Mouse (Mus musculus) left cerebral cortex, postnatal 14 days (tissue): ENCODE data around the gene Zbtb38. TPM values are rescaled to one million over a fixed set of nuclear protein-coding genes. Genes with fewer than 3 reads are reported as not detected.

Experiments
- DNase-seq, 2 experiments: peaks; one replicate each; pipeline ENCODE4 v3.0.0; 2021 to 2022; ENCODE audit warnings: low spot score in 2 of 2, mixed read lengths in 1 of 2
- intact Hi-C: fragments of 180-260 bp; cut with DNase I; formaldehyde crosslinking; loops from one replicate; pipeline ENCODE4 v1.15.1; 2025
- total RNA-seq, 2 experiments: library from RNA; stranded (reverse); gene quantifications; 2 replicates each; pipeline ENCODE4 v1.2.3; 2021

Gene Zbtb38
- total RNA-seq, 2 experiments from 2014 or later: 47.0 to 49.0 TPM

- intact Hi-C loops: no loop called here
- DNase-seq: no peak
These were observed 11.4 kb upstream of the Zbtb38 start for GRCm38 (mm10) chr9:96763847-96764631.

DNA sequence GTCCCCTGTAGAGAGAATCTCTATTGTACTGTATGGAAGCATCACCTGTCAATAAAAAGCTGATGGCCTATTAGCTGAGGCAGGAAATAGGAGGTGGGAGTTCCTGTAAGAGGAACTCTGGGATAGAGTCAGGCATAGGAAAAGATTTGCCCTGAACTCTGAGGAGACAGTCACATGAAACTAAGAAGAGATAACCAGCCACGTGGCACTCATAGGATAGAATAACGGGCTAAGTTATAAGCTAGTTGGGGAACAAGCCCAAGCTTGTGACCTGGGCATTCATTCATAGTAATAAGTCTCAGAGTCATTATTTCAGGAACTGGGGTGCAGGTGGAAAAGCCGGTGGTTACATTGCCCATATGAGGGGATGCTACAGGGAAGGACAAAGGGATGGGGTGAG, 10.4 kb upstream of the Zbtb38 start:
- DNase-seq: no peak
- intact Hi-C loops: no loop called here

DNA sequence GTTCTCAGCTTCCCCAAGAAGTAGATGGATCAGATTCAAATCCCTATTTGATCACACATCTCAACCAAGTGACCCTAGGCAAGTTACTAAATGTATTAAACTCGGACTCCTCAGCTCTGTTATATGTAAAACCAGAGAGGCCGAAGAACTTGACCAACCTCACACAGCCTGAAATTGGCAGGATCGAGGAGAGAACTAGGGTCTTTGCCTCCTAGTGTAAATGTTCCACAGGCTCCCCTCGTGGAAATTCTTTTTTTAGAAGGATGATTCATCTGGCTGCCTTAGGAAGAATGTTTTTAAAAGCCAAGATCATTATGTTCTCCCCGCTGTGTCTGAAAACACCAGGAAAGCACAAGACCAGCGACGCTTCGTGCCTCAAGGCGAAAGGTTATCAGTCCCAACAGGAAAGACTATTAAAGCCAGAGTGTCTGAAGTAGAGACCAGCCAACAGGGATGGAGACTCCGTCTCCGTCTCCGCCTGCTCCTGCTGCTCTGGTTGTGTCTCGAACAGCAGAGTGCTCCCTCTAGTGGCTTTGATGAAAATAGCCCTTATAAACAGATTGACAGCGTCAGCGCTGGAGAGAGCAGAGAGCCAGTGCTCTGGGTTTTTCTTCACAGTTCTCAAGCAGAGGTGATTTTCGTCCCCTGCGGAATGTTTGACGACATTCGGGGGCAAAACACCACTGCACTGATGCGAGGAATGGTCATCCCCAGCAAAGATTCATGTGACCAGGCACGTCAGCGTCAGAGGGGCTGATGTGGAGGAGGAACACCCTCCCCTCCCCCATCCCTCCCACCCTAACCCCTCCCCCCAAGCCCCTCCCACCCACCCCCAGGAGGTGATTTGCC, 6.3 kb upstream of the Zbtb38 start:
- DNase-seq: peak; percentile 76 to 89
- intact Hi-C loops: loop anchor here (2.0 to 5.0 kb wide), 2 partner anchors 26 to 82 kb away; no protein-coding TSS in a partner anchor

DNA sequence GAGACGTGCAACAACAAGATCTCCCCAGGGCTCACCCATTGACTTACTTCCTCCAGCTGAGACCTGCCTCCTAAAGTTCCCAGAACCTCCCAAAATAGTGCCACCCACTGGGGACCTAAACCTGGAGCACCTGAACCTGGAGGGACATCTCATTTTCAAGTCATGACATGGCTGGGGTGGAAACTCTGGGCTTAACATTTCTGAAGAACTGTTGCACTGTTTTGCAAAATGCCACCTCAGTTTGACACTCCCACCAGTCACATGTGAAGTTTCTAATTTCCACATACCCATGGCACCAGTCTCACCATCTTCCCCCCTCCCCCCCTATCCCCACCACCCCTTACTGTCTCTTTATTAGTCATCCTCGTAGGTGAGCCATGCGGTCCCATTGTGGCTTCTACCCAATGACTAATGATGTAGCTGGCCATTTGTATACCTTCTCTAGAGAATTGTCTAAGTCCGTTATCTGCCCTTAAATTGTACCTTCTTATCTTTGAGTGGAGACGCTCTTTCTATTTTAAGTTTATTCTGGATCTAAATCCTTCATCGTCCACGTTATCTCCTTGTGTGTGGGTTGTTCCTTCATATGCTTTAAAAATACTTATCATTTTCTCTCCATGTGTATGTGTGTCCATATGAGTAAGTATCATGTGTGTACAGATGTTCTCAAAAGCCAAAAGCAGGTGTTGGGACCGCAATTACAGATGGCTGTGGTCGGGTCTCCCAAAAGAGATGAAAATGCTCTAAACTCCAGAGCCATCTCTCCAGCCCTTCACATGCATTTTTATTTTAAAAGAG, 4.2 kb upstream of the Zbtb38 start:
- DNase-seq: no peak
- intact Hi-C loops: loop anchor here (5.0 kb wide), 1 partner anchor 80 kb away; no protein-coding TSS in a partner anchor

- no peak for DNase-seq
- intact Hi-C loops: loop anchor here (5.0 kb wide), 1 partner anchor 78 kb away; no protein-coding TSS in a partner anchor
These were observed 3.1 kb upstream of the Zbtb38 start for GRCm38 (mm10) chr9:96755761-96756160.

DNA sequence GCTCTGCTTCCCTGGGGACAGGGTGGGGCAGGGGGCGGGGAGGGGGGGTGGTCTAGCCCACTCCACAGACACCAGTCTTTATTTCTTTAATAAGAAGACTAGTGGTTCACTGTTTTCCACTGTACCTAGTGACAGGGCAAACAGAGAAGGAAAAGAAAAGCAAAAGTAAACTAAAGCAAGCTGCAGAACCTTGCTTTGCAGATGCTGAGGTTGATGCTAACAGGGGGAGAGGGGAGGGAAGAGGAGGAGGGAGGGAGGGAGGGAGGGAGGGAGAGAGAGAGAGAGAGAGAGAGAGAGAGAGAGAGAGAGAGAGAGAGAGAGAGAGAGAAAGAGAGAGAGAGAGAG, 2.0 kb upstream of the Zbtb38 start:
- intact Hi-C loops: no loop called here
- DNase-seq: no peak

- DNase-seq: no peak
- intact Hi-C loops: no loop called here
These were observed 1.4 kb upstream of the Zbtb38 start for GRCm38 (mm10) chr9:96753921-96754624.

DNA sequence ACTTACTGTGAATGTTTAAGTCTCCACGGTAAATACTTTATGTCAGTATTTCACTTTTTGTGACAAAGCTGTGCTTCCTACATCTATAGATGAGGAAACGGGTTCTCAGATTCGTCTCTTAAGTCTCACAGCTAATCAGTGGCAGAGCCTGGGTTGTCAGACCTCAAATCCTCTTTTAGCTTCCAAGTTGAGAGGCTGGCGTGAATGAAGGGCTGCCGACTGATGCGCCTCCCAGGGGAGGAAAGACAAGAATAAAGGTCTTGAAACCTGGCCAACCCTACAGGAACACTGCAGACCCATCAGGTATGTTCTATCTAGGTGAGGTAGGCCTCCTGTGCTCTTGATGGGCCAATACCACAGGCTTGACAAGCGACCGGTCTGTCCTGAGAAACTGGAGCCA, 761 bp upstream of the Zbtb38 start:
- intact Hi-C loops: no loop called here
- no peak for DNase-seq

- DNase-seq: no peak
- intact Hi-C loops: no loop called here
These were observed 619 bp downstream of the Zbtb38 start for GRCm38 (mm10) chr9:96751821-96752602.

- intact Hi-C loops: no loop called here
- DNase-seq: no peak
These were observed 2.0 kb downstream of the Zbtb38 start for GRCm38 (mm10) chr9:96750636-96751035.

- intact Hi-C loops: no loop called here
- no peak for DNase-seq
These were observed 6.1 kb downstream of the Zbtb38 start for GRCm38 (mm10) chr9:96746527-96746926.

GRCm38 (mm10) chr9:96744909-96745308, 7.7 kb downstream of the Zbtb38 start:
- DNase-seq: no peak
- intact Hi-C loops: no loop called here

- intact Hi-C loops: no loop called here
These were observed 11.1 kb downstream of the Zbtb38 start for GRCm38 (mm10) chr9:96741365-96742085.

DNA sequence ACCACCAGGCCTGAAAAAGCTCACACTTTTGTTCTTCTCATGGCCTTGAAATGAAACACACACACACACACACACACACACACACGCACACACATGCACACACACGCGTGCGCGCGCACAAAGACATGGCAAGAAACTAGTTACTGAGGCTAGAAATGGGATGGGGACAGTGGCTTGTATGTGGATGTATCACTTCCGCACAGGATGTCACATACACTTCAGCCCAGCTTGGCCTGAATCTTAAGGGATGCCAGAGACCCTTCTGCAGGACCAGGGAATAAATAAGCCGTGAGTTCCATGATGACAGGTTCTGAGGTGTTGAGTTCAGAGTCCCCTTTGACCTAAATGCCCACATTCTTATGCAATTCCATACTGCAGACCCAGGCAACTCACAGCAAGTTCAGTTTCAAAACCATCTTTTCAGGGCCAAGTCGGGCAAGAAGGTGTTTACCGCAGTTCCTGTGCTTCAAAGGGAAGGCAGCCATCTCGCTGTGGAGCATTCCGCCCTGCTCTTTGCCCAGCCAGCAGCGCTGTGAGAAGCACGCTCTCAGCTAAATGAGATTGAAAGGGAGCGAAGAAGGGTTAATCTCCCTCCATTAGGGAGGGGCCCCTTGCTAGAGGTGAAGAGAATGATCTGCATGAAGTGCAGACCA, 11.8 kb downstream of the Zbtb38 start:
- intact Hi-C loops: no loop called here
- no peak for DNase-seq

More at GRCm38 (mm10) chr9:96741365-96742085, 11.1 kb downstream of the Zbtb38 start:
- DNase-seq: no peak

GRCm38 (mm10) chr9:96739808-96740711, 12.6 kb downstream of the Zbtb38 start:
- DNase-seq: peak; percentile 69 to 83
- intact Hi-C loops: no loop called here
